Mouse (Mus musculus): ENCODE measurements around the gene Fam129b. TPM values are rescaled to one million over a fixed set of nuclear protein-coding genes. Genes with fewer than 3 reads are reported as not detected.

Gene Fam129b
- total and polyA plus RNA-seq, 3 experiments = 17.5 to 20.0 TPM; not detected in 1

GRCm38 (mm10) chr2:32962875-32963220, 86.9 kb downstream of the Fam129b start:
- peaks cover 0 to 13% of the 10 kb centered on the region in 2 experiments; a peak in 3 of 4 replicates for H3K4me1 ChIP-seq (ENCODE audit: control insufficient read depth in 1 of 2, insufficient read depth in 2 of 2, low read length in 2 of 2)

GRCm38 (mm10) chr2:32963544-32963943, 87.6 kb downstream of the Fam129b start:
- Histone ChIP-seq H3K9me3 (replicated peaks; ENCODE audit: insufficient read depth, low read length) (no peaks in the 10 kb centered on the region), H3K4me3 (ENCODE audit: control insufficient read depth in 1 of 2, insufficient read depth in 1 of 2, low read depth in 2 of 2, low read length in 2 of 2) (peak overlapping the region; percentile 51 to 84), H3K27ac (ENCODE audit: control insufficient read depth, low read depth, low read length) (peak overlapping the region; percentile 95), H3K36me3 (ENCODE audit: control insufficient read depth in 1 of 2, insufficient read depth in 2 of 2, low read length in 2 of 2) (peaks cover 6 to 12% of the 10 kb centered on the region in 2 experiments), H3K4me1 (ENCODE audit: control insufficient read depth in 1 of 2, insufficient read depth in 2 of 2, low read length in 2 of 2) (peaks cover 0 to 13% of the 10 kb centered on the region in 2 experiments; a peak in 3 of 4 replicates), H3K9ac (ENCODE audit: control insufficient read depth, low read depth, low read length, poor library complexity, severe bottlenecking) (peak overlapping the region; percentile 91), H3K27me3 (ENCODE audit: control insufficient read depth in 1 of 2, insufficient read depth in 2 of 2, low read length in 2 of 2) (no peaks in the 10 kb centered on the region), H3K79me2 (ENCODE audit: control insufficient read depth, insufficient read depth, low read length, poor library complexity) (peaks cover 50% of the 10 kb centered on the region)
- DNase-seq (ENCODE audit: low read depth, low spot score) = peak; percentile 49
- peak in 1 of 2 experiments; percentile 47; a peak in 2 of 4 replicates for TF ChIP-seq POLR2A (IDR thresholded peaks at IDR 0.05; ENCODE audit: control insufficient read depth in 1 of 2, insufficient read depth in 1 of 2, low read depth in 1 of 2, low read length in 2 of 2, poor library complexity in 1 of 2)
- TF ChIP-seq POLR2AphosphoS5 (IDR thresholded peaks at IDR 0.05; ENCODE audit: borderline replicate concordance, low read depth, low read length) = no peak
- no peak for TF ChIP-seq MAZ (IDR thresholded peaks at IDR 0.05; ENCODE audit: low read depth, low read length)
- no peak for TF ChIP-seq MEF2A (IDR thresholded peaks at IDR 0.05; ENCODE audit: extremely low read depth, insufficient replicate concordance, low read depth, low read length, poor library complexity, severe bottlenecking)
- TF ChIP-seq USF2 (IDR thresholded peaks at IDR 0.05; ENCODE audit: borderline replicate concordance in 1 of 2, insufficient read depth in 1 of 2, low read depth in 1 of 2, low read length in 2 of 2) = no peak
- TF ChIP-seq CHD2 (IDR thresholded peaks at IDR 0.05; ENCODE audit: low read length) = no peak
- peak; percentile 13 for TF ChIP-seq ZMIZ1 (IDR thresholded peaks at IDR 0.05; ENCODE audit: low read depth, low read length)
- no peak for TF ChIP-seq BHLHE40 (IDR thresholded peaks at IDR 0.05; ENCODE audit: borderline replicate concordance, low read depth, low read length)
- 0 out of 2 replicates have a peak, but pooled peaks have one; percentile 46 for TF ChIP-seq MYC (IDR thresholded peaks at IDR 0.05; ENCODE audit: low read depth, low read length)
- TF ChIP-seq SMC3 (IDR thresholded peaks at IDR 0.05; ENCODE audit: low read depth, low read length) = no peak
- peak; percentile 35 for TF ChIP-seq NELFE (IDR thresholded peaks at IDR 0.05; ENCODE audit: low read depth, low read length)
- no peak for TF ChIP-seq UBTF (IDR thresholded peaks at IDR 0.05; ENCODE audit: borderline replicate concordance, insufficient read depth, low read depth, low read length)
- peak; percentile 72 for TF ChIP-seq ETS1 (IDR thresholded peaks at IDR 0.05; ENCODE audit: low read depth, low read length)
- no peak for TF ChIP-seq USF1 (IDR thresholded peaks at IDR 0.05; ENCODE audit: low read depth, low read length)
- no peak for TF ChIP-seq E2F4 (IDR thresholded peaks at IDR 0.05; ENCODE audit: borderline replicate concordance, low read depth, low read length)
- no peak for TF ChIP-seq RCOR1 (IDR thresholded peaks at IDR 0.05; ENCODE audit: low read depth, low read length)
- TF ChIP-seq KAT2A (conservative IDR thresholded peaks at IDR 0.05; ENCODE audit: low read depth, low read length) = no peak
- TF ChIP-seq ELF1 (IDR thresholded peaks at IDR 0.05; ENCODE audit: low read depth, low read length) = no peak
- no peak for TF ChIP-seq TBP (IDR thresholded peaks at IDR 0.05; ENCODE audit: low read depth, low read length)
- no peak for TF ChIP-seq ZKSCAN1 (IDR thresholded peaks at IDR 0.05; ENCODE audit: low read depth, low read length)
- TF ChIP-seq GATA1 (IDR thresholded peaks at IDR 0.05; ENCODE audit: low read depth, low read length) = no peak
- no peak for TF ChIP-seq GABPA (IDR thresholded peaks at IDR 0.05; ENCODE audit: low read depth, low read length)
- no peak for TF ChIP-seq HCFC1 (IDR thresholded peaks at IDR 0.05; ENCODE audit: low read depth, low read length)
- no peak; the same call in 1 of the 2 replicates for TF ChIP-seq JUND (IDR thresholded peaks at IDR 0.05; ENCODE audit: low read depth, low read length)
- TF ChIP-seq MAX (IDR thresholded peaks at IDR 0.05; ENCODE audit: low read length) = no peak; the same call in 1 of the 2 replicates
- peak; percentile 53; the same call in 1 of the 2 replicates for TF ChIP-seq MXI1 (IDR thresholded peaks at IDR 0.05; ENCODE audit: low read depth, low read length)
- 0 out of 2 replicates have a peak, but pooled peaks have one; percentile 50 for TF ChIP-seq SIN3A (IDR thresholded peaks at IDR 0.05; ENCODE audit: low read length)
- TF ChIP-seq ZC3H11A (IDR thresholded peaks at IDR 0.05; ENCODE audit: low read depth, low read length) = no peak
- TF ChIP-seq TAL1 (IDR thresholded peaks at IDR 0.05; ENCODE audit: low read length) = no peak
- peak; percentile 5; the same call in 1 of the 2 replicates for TF ChIP-seq MYB (IDR thresholded peaks at IDR 0.05; ENCODE audit: low read depth, low read length)

More at GRCm38 (mm10) chr2:32962875-32963220, 86.9 kb downstream of the Fam129b start:
- H3K27me3 ChIP-seq (ENCODE audit: control insufficient read depth in 1 of 2, insufficient read depth in 2 of 2, low read length in 2 of 2) = no peaks in the 10 kb centered on the region
- TF ChIP-seq ZMIZ1 (IDR thresholded peaks at IDR 0.05; ENCODE audit: low read depth, low read length) (0 out of 2 replicates have a peak, but pooled peaks have one; percentile 39), USF2 (IDR thresholded peaks at IDR 0.05; ENCODE audit: borderline replicate concordance in 1 of 2, insufficient read depth in 1 of 2, low read depth in 1 of 2, low read length in 2 of 2) (no peak), POLR2A (IDR thresholded peaks at IDR 0.05; ENCODE audit: control insufficient read depth in 1 of 2, insufficient read depth in 1 of 2, low read depth in 1 of 2, low read length in 2 of 2, poor library complexity in 1 of 2) (peak in 1 of 2 experiments; percentile 9; a peak in 2 of 4 replicates)
- H3K27ac ChIP-seq (ENCODE audit: control insufficient read depth, low read depth, low read length) = peak overlapping the region; percentile 95
- DNase-seq (ENCODE audit: low read depth, low spot score) = peak; percentile 49
- H3K36me3 ChIP-seq (ENCODE audit: control insufficient read depth in 1 of 2, insufficient read depth in 2 of 2, low read length in 2 of 2) = peaks cover 6 to 12% of the 10 kb centered on the region in 2 experiments
- peak overlapping the region; percentile 51 to 84 for H3K4me3 ChIP-seq (ENCODE audit: control insufficient read depth in 1 of 2, insufficient read depth in 1 of 2, low read depth in 2 of 2, low read length in 2 of 2)
- H3K9me3 ChIP-seq (replicated peaks; ENCODE audit: insufficient read depth, low read length) = no peaks in the 10 kb centered on the region
- H3K79me2 ChIP-seq (ENCODE audit: control insufficient read depth, insufficient read depth, low read length, poor library complexity) = peaks cover 50% of the 10 kb centered on the region
- peak overlapping the region; percentile 91 for H3K9ac ChIP-seq (ENCODE audit: control insufficient read depth, low read depth, low read length, poor library complexity, severe bottlenecking)
